ENCODE assay signal across 9 mouse cellular contexts in genomic region chr10:57631896-57632867, GRCm38 (mm10). TPM values are rescaled to one million over a fixed set of nuclear protein-coding genes. Genes with fewer than 3 reads are reported as not detected.
DNase-seq lines count a peak whose midpoint lies in the region; ATAC-seq lines count a peak whose summit lies in the region.
"Had no signal": no experiment of that assay in that cellular context is flagged by ENCODE, and none has a peak within 500 bp of the region (broad histone marks: within the 10 kb centered on the region; RNA-seq: fewer than 3 reads in every experiment).

TSS of gene Pkib (plus strand) at chr10:57631981.

- H3K9ac ChIP-seq in forebrain, embryonic 11.5 days (ENCODE audit: low read length): peak within 1 kb of the TSS; percentile 47
- no peak within 1 kb of the TSS for H3K9ac ChIP-seq in liver, embryonic 15.5 days
- peak within 1 kb of the TSS; percentile 47; the same call in 1 of the 2 replicates for H3K9ac ChIP-seq in neural tube, embryonic 12.5 days

- H3K36me3 ChIP-seq in forebrain, embryonic 11.5 days (ENCODE audit: control insufficient read depth, insufficient read depth, low read length): no peaks in the 10 kb centered on the region
- H3K36me3 ChIP-seq in liver, embryonic 15.5 days (replicated peaks): no peaks in the 10 kb centered on the region
- no peaks in the 10 kb centered on the region for H3K36me3 ChIP-seq in neural tube, embryonic 12.5 days
- H3K36me3 ChIP-seq: G1E had no signal

- intact Hi-C loops in heart, postnatal 14 days (cut with DNase I): no loop called here

- WGBS in forebrain, embryonic 11.5 days: under 1% methylated on average over 41 of the region's 41 CpGs
- WGBS in liver, embryonic 15.5 days (ENCODE audit: insufficient replicate concordance): 1% methylated on average over 41 of the region's 41 CpGs
- 2% methylated on average over 41 of the region's 41 CpGs for WGBS in neural tube, embryonic 12.5 days

- DNase-seq in 3134 (ENCODE audit: extremely low read depth, insufficient read length, low spot score): peak; percentile 6
- peak; percentile 12 for DNase-seq in brain, embryonic 18.5 days (ENCODE audit: low read depth, low spot score)
- peak; percentile 79 for DNase-seq in forebrain, embryonic 11.5 days (ENCODE audit: low spot score)
- peak; percentile 38 to 40 for DNase-seq in heart, postnatal 14 days
- DNase-seq in layer of hippocampus, adult 18-20 months (ENCODE audit: low spot score in 2 of 2): peak; percentile 40 to 67
- peak; percentile 49 for DNase-seq in telencephalon, adult 2 months (ENCODE audit: low read depth, low spot score)

- peaks cover 4% of the 10 kb centered on the region; the same call in 1 of the 2 replicates for H3K27me3 ChIP-seq in forebrain, embryonic 11.5 days (ENCODE audit: control insufficient read depth, insufficient read depth, low read length)
- H3K27me3 ChIP-seq in liver, embryonic 15.5 days: peaks cover 15% of the 10 kb centered on the region
- H3K27me3 ChIP-seq in neural tube, embryonic 12.5 days (replicated peaks): no peaks in the 10 kb centered on the region

- peak; percentile 94 for ATAC-seq in forebrain, embryonic 11.5 days (replicated peaks; ENCODE audit: low FRiP score)
- ATAC-seq in liver, embryonic 15.5 days (ENCODE audit: insufficient read depth): peak; percentile 44; the same call in 1 of the 2 replicates
- ATAC-seq in neural tube, embryonic 12.5 days (ENCODE audit: low FRiP score, low read depth): peak; percentile 93

- H3K27ac ChIP-seq in forebrain, embryonic 11.5 days (ENCODE audit: low read depth, low read length): no peak within 1 kb of the TSS
- H3K27ac ChIP-seq in liver, embryonic 15.5 days (replicated peaks): no peak within 1 kb of the TSS
- no peak within 1 kb of the TSS for H3K27ac ChIP-seq in neural tube, embryonic 12.5 days

- peak within 1 kb of the TSS; percentile 89 for H3K4me2 ChIP-seq in forebrain, embryonic 11.5 days (ENCODE audit: low read depth, low read length, severe bottlenecking)
- H3K4me2 ChIP-seq in liver, embryonic 15.5 days: peak within 1 kb of the TSS; percentile 58
- peak within 1 kb of the TSS; percentile 79 for H3K4me2 ChIP-seq in neural tube, embryonic 12.5 days (replicated peaks)

- peak within 1 kb of the TSS; percentile 35 for H3K4me3 ChIP-seq in forebrain, embryonic 11.5 days (ENCODE audit: low read depth, low read length)
- peak within 1 kb of the TSS; percentile 28; the same call in 1 of the 2 replicates for H3K4me3 ChIP-seq in liver, embryonic 15.5 days (replicated peaks)
- H3K4me3 ChIP-seq in neural tube, embryonic 12.5 days: peak within 1 kb of the TSS; percentile 39

- no peaks in the 10 kb centered on the region for H3K9me3 ChIP-seq in forebrain, embryonic 11.5 days (ENCODE audit: control insufficient read depth, low read length)
- H3K9me3 ChIP-seq in liver, embryonic 15.5 days (replicated peaks): no peaks in the 10 kb centered on the region
- H3K9me3 ChIP-seq in neural tube, embryonic 12.5 days: peaks cover 4% of the 10 kb centered on the region; the same call in 1 of the 2 replicates
- H3K9me3 ChIP-seq: G1E had no signal

- peaks cover 2% of the 10 kb centered on the region; the same call in 1 of the 2 replicates for H3K4me1 ChIP-seq in forebrain, embryonic 11.5 days (replicated peaks; ENCODE audit: control insufficient read depth, insufficient read depth, low read length)
- no peaks in the 10 kb centered on the region for H3K4me1 ChIP-seq in liver, embryonic 15.5 days (replicated peaks)
- peaks cover 12% of the 10 kb centered on the region for H3K4me1 ChIP-seq in neural tube, embryonic 12.5 days

RNA-seq across cellular contexts. Expression of gene Pkib, which starts in this region (rescaled TPM):
- polyA plus RNA-seq in forebrain, embryonic 11.5 days (2014; fragmentation: Nextera tagmentation; extraction: Ambion mirVana): 2.1 and 2.2 TPM in 2 replicates
- total RNA-seq in heart, postnatal 14 days (2021): under 1 TPM; 0.29 to 0.39 TPM
- 10 to 100 TPM; 13.0 to 14.0 TPM for total RNA-seq in layer of hippocampus, adult 18-20 months (2021)
- 0.88 and 1.1 TPM in 2 replicates for polyA plus RNA-seq in liver, embryonic 15.5 days (2015; fragmentation: Nextera tagmentation; extraction: Ambion mirVana)
- 1.0 and 1.8 TPM in 2 replicates for polyA plus RNA-seq in neural tube, embryonic 12.5 days (2016; fragmentation: Nextera tagmentation; extraction: Ambion mirVana)
- polyA plus RNA-seq: G1E had no signal

Comparison
In these comparisons a context has a peak if more than half of its experiments do, and no peak if none do; other contexts are left out.
1. RNA of gene Pkib (total RNA-seq): 13.0 to 14.0 TPM in layer of hippocampus, adult 18-20 months; 0.29 to 0.39 TPM in heart, postnatal 14 days; every median in the first group is over 10 times any median in the second.
2. Peak in DNase-seq in heart, postnatal 14 days; RNA of the gene not detected or under 1 TPM.
3. DNase-seq: peak in every context shown above with its lines; median percentile 79 in forebrain, embryonic 11.5 days; 54 in layer of hippocampus, adult 18-20 months; 49 in telencephalon, adult 2 months; 39 in heart, postnatal 14 days; 12 in brain, embryonic 18.5 days; 6 in 3134.
4. ATAC-seq: peak in every context shown above with its lines; median percentile 94 in forebrain, embryonic 11.5 days; 93 in neural tube, embryonic 12.5 days; 44 in liver, embryonic 15.5 days.
5. Peak in every context shown above with its lines, with median percentiles within 50 percentile points of each other: H3K4me2 ChIP-seq and H3K4me3 ChIP-seq.